Mouse (Mus musculus) myocyte (in vitro differentiated cells): ENCODE measurements around the gene Tbc1d16.

ENCODE experiments used
- REST ChIP-seq: IDR thresholded peaks from one replicate; pipeline ENCODE4 v1.6.1; 2011; ENCODE audit warnings: mild to moderate bottlenecking, control low read depth, moderate library complexity; ENCODE audit not compliant: insufficient read depth, insufficient read length
- TCF12 ChIP-seq: IDR thresholded peaks from one replicate; pipeline ENCODE4 v1.6.1; 2011; ENCODE audit warnings: mild to moderate bottlenecking, control low read depth; ENCODE audit not compliant: poor library complexity, insufficient read depth, severe bottlenecking

GRCm38 (mm10) chr11:119168851-119169250 lies 59.4 kb downstream of the Tbc1d16 start:
- no peak for TF ChIP-seq TCF12
- TF ChIP-seq REST = no peak
